Mouse (Mus musculus): ENCODE measurements at regions not wholly inside any gene's neighbourhood (a gene's known extent, or its start where the extent isn't known, plus 50 kb on each side); places are given as distances from the start of the nearest gene placed in this dataset.
"Not testable (repeated sequence)": the region's sequence is repeated elsewhere in the genome, so short reads cannot be mapped to it uniquely, and the experiment has no call there.

DNA sequence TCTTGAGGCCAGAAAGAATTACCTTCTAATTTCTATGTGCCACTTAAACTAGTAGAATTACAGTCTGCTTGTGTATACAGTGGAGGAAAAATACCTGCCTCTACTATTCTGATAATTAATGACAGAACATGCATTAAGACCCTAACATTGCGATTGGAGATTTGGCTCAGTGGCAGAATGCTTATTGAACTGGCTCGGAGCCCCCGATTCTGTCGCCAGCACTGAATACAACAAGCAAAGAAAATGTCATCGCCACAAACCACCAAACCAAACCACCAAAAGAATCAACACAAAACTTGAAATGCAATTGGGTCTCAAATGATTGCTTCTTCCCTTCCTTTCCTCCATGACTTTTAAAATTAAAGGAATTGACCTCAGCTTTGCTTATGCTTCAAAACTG lies 122.9 kb upstream of the Emcn start:
- DNase-seq (ENCODE audit: extremely low spot score) = no peak

DNA sequence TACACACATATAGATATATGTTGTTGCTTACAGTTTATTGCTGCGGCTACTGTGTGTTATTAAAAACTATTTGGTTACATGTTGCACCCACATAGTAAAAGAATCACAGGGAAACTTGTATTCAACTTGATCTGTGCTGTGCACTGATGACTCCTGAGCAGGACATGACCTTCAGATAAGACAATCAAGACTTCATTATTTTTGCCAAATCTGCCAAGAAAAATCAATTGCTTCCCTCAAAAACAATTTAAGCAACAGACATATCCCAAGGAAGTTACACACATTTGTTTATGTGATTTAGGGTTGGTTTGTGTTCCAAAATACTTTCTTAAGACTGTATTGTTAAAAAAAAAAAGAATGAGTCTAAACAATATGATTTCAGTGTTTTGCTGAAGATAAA lies 114.7 kb upstream of the Emcn start:
- DNase-seq (ENCODE audit: extremely low spot score) = no peak

DNA sequence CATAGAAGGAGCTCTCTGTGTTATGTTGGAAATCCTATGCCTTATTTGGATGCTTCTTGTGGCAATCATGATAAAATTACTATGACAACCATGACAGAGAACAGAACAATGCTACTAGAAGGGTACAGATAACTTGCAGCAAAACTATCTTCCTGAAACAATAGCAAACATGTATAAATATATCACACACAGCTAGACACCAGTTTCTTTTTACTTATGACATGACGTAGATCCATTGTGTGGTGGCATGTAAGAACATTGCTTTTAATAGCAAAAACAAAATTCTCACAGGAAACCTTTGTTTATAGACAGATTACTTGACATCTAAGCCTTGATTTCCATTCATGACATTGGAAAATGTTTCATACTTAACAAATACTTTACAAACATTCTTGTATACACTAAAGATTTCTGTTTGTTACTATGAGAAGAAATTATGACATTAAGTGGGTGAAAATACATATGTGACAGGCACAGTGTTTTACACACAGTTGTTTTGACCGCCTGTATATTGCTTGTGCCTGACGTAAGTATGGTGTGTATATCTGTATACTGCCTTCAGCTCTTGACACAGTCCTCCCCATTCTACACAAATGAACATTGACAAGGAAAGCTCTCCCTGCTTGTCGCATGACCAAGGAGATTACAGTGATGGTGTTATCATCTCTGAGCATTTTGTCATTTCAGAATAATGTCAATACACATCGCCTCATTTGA lies 113.6 kb upstream of the Emcn start:
- no peak for DNase-seq (ENCODE audit: extremely low spot score)

DNA sequence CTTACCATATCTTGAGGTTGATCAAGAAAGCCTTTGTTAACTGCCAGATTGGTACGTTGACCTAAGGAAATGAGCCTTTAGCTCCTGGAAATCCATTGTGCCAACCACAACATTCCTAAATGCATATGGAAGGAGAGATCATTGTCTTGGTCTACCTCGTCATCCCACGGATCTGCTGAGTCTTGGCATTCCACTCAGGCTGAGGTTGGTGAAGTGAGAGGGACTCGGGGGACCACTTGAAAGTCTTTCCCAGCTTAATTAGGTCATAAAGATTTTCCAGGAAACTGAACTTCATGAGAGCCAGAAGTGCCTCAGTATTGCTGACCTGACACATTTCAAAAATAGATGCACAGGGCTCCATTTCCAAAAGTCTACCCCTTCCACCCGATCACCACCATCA lies 112.5 kb upstream of the Emcn start:
- no peak for DNase-seq (ENCODE audit: extremely low spot score)

DNA sequence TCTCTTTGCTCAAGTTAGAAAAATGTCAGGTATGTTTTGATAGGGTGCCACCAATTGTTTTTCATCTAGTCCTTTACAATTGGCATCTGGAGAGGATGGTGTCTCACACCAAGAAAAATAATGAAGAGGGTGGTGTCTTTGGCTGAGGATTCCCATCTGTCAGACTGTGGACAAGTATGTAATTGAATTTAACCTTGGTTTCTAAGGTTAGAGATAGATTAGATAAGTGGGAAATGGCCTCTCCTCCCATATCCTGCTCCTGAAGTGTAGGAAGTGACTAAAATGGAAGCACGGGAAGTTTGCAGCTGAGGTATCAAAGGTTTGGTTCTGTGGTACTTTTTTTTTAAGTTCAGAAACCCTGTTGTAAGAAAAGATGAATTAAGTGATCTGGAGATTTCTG lies 98.0 kb upstream of the Emcn start:
- DNase-seq (ENCODE audit: extremely low spot score) = no peak

DNA sequence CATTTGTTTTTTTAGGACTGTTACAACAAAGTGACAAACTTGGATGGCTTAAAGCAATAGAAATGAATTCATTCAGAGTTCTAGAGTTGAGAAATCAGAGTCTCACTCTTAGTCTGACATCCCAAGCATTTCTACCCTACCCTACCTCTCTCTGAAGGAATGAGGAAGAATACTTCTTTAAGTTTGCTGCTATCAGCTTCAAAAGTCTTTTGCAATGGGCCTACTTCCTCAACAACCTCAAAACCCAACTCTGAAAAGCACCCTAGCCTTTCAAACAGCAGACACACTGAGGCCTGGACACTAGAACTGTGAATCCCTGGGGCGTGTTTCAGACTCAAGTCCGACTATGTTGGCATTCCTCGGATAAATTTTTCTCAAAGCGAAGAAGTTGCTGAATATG lies 77.0 kb upstream of the Emcn start:
- DNase-seq (ENCODE audit: extremely low spot score) = no peak

DNA sequence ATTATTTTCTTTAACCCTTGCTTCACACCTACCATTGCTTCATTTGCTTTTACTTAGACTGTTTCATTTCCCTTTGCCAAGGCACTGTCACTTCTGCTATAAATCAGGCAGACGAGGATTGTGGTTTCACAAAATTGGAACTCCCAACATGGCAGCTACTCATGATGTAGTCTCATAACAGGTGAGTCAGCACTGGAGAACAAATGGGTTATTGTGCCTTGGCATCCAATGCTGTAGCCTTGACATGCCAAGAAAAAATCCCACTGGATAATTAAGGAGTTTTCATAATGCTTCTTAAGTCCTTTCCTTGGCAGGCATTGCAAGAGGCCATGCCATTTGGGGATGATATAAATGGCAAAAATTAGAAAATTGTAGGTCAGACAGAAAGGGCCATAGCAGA lies 73.1 kb upstream of the Emcn start:
- no peak for DNase-seq (ENCODE audit: extremely low spot score)

DNA sequence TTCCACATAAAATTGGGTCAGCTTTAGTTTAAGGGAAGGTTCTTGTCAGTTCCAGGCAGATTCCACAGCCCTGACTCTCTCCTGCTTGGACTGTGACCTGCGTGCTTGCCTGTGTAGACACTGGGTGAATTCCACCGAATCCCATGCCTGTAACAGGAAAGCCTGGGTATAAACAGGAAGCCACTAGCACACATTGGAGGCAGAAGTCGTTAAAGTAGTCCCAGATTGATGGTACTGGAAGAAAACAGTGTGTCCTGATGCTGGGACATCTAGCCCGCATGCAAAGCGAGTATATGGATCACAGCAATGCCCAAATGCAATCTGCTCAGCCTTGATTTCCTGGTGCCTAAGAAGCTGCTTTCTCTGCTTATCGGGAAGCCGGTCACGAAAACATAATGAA lies 65.4 kb upstream of the Emcn start:
- DNase-seq (ENCODE audit: extremely low spot score) = no peak

DNA sequence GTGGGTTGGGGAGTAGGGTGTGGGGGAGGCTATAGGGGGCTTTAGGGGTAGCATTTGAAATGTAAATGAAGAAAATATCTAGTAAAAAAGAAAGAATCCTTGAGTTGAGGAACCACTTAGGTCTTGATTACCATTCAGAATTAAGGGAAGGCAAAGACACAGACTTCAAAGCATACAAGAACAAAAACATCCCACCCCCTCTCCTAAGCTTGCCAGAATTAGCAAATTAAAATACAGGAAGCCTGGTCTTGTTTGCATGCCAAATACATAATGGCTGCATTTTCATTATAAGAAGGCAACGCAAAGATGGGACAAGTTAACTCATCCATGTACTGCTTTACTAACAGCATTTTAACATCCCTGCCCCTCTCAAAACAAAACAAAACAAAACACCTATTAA lies 61.6 kb upstream of the Emcn start:
- DNase-seq (ENCODE audit: extremely low spot score) = no peak

DNA sequence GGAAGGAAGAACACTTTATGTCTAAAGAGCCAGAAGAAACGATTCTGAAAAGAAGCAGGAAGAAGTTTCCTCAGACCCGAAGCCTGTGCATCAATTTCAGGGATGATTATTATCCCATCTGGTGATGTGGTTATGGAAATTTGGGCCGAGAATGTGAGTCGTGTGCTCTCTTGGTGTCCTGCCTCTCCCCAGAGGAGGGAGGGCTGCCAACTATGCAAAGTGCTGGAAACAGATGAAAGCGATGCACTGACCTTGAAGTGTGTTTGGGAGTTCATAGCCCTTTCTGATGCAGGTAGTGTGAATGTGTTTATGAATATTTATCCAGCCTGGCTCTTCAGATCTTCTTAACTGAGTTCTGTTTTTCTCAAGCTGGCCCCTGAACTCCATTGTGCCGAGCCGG lies 59.8 kb upstream of the Emcn start:
- DNase-seq (ENCODE audit: extremely low spot score) = no peak

DNA sequence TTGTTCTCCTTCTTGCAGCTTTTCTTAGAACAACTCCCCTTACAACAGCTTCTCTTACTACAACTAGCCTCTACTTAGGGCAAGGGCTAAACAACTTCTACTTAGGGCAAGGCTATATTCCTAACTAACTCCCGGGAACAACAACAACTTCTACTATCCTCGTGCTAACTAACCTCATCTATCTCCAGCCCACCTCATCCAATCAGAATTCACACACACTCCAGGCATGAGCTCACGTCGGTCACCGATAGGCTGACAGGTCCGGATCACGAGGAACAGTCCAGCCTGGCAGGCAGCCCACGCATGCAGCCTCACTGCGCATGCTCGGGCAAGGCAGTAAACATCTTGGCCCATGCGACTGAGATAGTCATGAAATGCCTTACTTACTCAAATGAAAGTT lies 53.3 kb upstream of the Emcn start:
- not testable (repeated sequence) for DNase-seq (ENCODE audit: extremely low spot score)

DNA sequence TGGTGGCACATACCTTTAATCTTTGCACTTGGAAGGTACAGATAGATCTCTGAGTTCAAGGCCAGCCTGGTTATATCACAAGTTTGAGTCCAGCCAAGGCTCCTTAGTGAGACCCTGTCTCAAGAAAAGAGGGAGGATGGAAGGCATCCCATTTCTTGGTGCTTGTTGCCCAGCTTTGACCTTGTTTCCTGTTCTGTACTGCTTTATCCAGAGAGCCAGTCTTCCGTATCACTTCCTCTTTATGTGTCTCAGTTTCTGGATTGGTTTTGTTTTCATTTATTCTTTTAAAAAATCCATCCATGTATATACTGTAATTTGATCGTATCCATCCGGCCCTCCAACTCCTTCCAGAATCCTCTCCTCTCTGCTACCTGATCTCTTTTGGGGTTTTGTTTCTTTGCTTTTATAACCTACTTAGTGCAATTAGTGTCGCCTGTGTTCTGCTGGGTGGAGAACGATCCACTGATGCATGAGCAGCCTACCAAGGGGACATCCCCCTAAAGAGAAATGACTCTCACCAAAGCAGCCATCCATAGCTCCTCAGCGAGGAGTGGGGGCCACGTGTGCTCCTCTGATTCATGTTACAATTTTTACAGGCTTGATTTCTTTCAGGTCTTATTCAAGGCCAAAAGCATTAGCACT lies 52.4 kb upstream of the Emcn start:
- DNase-seq (ENCODE audit: extremely low spot score) = no peak

DNA sequence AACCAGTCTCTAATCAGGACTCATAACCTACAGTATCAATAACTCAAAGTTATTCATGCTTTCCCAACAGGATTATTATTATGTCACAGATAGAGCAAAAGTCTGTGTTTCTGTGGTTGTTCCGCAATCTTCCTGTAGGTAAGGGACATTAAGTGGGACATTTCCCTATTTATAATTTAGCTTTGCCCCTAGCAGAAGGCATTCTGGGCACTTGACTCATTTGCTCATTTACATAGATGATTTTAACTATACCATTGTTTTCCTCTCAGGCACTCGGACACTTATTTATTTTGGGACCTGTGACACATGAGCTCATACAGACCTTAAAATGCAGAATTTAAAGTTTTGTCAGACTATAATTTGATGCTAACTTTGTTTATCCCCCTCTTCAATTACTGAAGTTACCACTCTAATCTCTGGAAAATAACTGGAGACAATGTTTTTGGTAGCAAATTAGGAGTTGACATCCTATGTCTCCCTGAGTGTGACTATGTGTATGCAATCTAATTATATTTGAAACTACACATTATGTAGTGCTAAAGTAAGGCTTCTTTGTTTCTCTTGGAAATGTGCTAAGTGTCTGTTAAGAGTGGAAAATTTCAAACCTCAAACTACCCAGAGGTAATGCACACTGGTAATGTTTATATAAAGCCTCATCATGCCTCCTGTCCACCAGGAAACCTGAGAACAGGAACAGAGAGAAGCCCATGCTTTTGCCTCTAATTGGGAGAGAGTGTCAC lies 51.8 kb upstream of the Emcn start:
- DNase-seq (ENCODE audit: extremely low spot score) = no peak

DNA sequence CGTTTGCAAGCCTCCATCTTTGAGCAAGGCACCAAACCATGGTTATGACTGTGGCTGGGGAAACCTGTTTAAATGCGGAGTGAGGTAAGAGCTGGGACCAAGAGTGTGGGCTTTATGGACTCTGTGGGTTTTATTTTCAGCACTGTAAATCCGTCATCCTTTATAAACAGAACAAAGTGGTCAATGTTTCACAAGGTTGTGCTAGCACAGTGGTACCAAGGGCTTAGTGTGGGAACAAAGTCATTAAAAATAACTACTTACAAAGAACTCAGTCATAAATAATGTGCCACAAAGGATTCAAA lies 51.2 kb upstream of the Emcn start:
- DNase-seq (ENCODE audit: extremely low spot score) = no peak
